In the genomic region with DNA sequence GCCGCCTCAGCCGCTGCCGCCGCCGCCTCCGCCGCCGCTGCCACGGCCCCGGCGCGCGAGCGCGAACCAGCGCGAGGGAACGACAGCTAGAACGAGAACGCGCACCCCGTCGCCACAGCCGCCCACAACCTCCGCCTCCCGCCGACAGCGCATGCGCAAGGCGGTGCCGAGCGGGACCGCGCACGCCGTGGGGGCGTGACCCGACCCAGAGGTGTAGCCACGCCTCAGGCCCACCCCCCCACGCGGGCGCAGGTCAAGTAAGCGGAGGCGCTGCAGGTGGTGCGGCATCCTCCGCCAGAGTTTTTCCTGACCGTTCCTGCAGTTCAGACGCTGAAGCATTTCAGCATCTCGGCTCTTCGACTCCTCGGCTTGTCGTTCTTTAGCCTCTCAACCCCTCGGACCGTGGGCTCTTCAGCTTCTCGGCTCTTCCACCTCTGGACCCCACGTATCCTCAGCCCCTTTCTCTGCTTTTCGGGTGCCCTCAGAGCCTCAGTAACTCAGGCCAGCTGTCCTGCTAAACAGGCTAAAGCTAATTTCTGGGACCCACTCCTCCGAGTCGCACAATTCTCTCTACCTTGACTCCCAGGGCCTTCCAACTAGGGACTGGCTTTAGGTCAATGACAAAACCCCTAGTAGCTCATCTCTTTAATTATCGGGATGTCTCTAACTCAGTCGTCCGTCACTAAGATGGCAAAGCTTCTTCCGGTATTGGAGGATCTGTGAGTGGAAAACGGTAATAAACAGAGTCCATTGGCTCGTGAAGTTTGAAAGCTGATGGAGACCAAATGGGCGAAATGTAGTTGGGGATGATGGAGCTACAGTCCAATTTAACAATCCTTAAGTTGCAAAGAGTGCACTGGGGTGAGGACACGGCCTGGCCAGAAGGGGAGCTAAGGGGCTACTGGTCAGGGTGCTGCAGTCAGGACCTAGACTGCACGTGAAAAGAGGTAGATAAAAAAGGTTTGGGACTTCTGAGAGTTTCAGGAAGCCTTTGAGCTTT, we compare ENCODE assay signal across 8 mouse cellular contexts. TPM values are rescaled to one million over a fixed set of nuclear protein-coding genes. Genes with fewer than 3 reads are reported as not detected.
DNase-seq lines count a peak whose midpoint lies in the region; ATAC-seq and TF ChIP-seq lines count a peak whose summit lies in the region.

TSS of gene Tmcc1 (minus strand) at position 93 of the 1,000 bp plus-strand sequence.

- peak within 1 kb of the TSS; percentile 94 for H3K9ac ChIP-seq in hindbrain, postnatal 0 days (replicated peaks; ENCODE audit: low read length)

- peak; percentile 84 for ATAC-seq in common myeloid progenitor, adult 5-6 weeks (replicated peaks; ENCODE audit: low read depth, poor library complexity, severe bottlenecking)
- peak; percentile 94 for ATAC-seq in hindbrain, postnatal 0 days
- ATAC-seq in megakaryocyte, adult 5-6 weeks (ENCODE audit: poor library complexity, severe bottlenecking) = peak; percentile 90

- intact Hi-C loops in gastrocnemius, adult 2 months (cut with DNase I) = no loop called here
- intact Hi-C loops in left cerebral cortex, adult 2 months (cut with DNase I) = loop anchor here (5.0 kb wide), 2 partner anchors 51 to 181 kb away; no protein-coding TSS in a partner anchor

- H3K4me1 ChIP-seq in hindbrain, postnatal 0 days (ENCODE audit: insufficient read depth, low read length) = 0 out of 2 replicates have a peak, but pooled peaks cover 5% of the 10 kb centered on the region

- under 1% methylated on average over 38 of the region's 68 CpGs for WGBS in hindbrain, postnatal 0 days

- peak; percentile 99 for DNase-seq in ZHBTc4 (ENCODE audit: low read depth, low spot score)
- DNase-seq in gastrocnemius, adult 2 months = peak; percentile 99
- peak; percentile 98 for DNase-seq in hindbrain, postnatal 0 days (ENCODE audit: low spot score)
- peak; percentile 100 for DNase-seq in left cerebral cortex, adult 2 months (ENCODE audit: extremely low spot score in 1 of 2, low spot score in 2 of 2)
- DNase-seq in right cerebral cortex, adult 2 months (ENCODE audit: low spot score in 2 of 2) = peak; percentile 98 to 99
- peak; percentile 98 for DNase-seq in urinary bladder, postnatal 14 days (ENCODE audit: low spot score)

- H3K27me3 ChIP-seq in hindbrain, postnatal 0 days (ENCODE audit: insufficient read depth, low read length) = no peaks in the 10 kb centered on the region

- no peaks in the 10 kb centered on the region for H3K36me3 ChIP-seq in hindbrain, postnatal 0 days (ENCODE audit: insufficient read depth, low read length)

- H3K4me3 ChIP-seq in gastrocnemius, adult 2 months = peak within 1 kb of the TSS; percentile 96
- H3K4me3 ChIP-seq in hindbrain, postnatal 0 days (ENCODE audit: low read length) = peak within 1 kb of the TSS; percentile 95
- H3K4me3 ChIP-seq in left cerebral cortex, adult 2 months = peak within 1 kb of the TSS; percentile 95

- H3K27ac ChIP-seq in gastrocnemius, adult 2 months = peak within 1 kb of the TSS; percentile 94
- peak within 1 kb of the TSS; percentile 88 for H3K27ac ChIP-seq in hindbrain, postnatal 0 days
- peak within 1 kb of the TSS; percentile 69 for H3K27ac ChIP-seq in left cerebral cortex, adult 2 months

- no peak for TF ChIP-seq CTCF in gastrocnemius, adult 2 months (IDR thresholded peaks at IDR 0.05)
- TF ChIP-seq CTCF in hindbrain, postnatal 0 days (IDR thresholded peaks at IDR 0.05; ENCODE audit: low read depth) = peak; percentile 29; the same call in 1 of the 2 replicates
- no peak for TF ChIP-seq CTCF in left cerebral cortex, adult 2 months (IDR thresholded peaks at IDR 0.05)

- H3K9me3 ChIP-seq in hindbrain, postnatal 0 days (ENCODE audit: low read length) = no peaks in the 10 kb centered on the region

- peak within 1 kb of the TSS; percentile 95 for H3K4me2 ChIP-seq in hindbrain, postnatal 0 days (ENCODE audit: low read depth, low read length)

RNA-seq across cellular contexts. Expression of gene Tmcc1, which starts in this region (rescaled TPM):
- total RNA-seq in common myeloid progenitor, adult 5-6 weeks (2017) = 9.5 and 12.2 TPM in 2 replicates
- total RNA-seq in gastrocnemius, adult 2 months (2021) = 10 to 100 TPM; 45.9 to 59.9 TPM
- total RNA-seq in hindbrain, postnatal 0 days (2014; rRNA removed) = 33.9 and 36.9 TPM in 2 replicates
- polyA plus RNA-seq in hindbrain, postnatal 0 days (2015; fragmentation: Nextera tagmentation; extraction: Ambion mirVana) = 13.0 and 14.0 TPM in 2 replicates
- total RNA-seq in left cerebral cortex, adult 2 months (2021) = 10 to 100 TPM; 72.8 to 76.7 TPM
- 72.5 and 79.8 TPM in 2 replicates for total RNA-seq in megakaryocyte, adult 5-6 weeks (2015)
- 99.8 and 113 TPM in 2 replicates for total RNA-seq in megakaryocyte, adult 5-6 weeks (2017)

Comparison
In these comparisons a context has a peak if more than half of its experiments do, and no peak if none do; other contexts are left out.
1. Peak in every context shown above with its lines: DNase-seq, ATAC-seq, H3K4me3 ChIP-seq and H3K27ac ChIP-seq.